Mouse (Mus musculus) testis, adult 2 months (tissue): Measurements from ENCODE around the gene Rnf187. TPM values are rescaled to one million over a fixed set of nuclear protein-coding genes. Genes with fewer than 3 reads are reported as not detected.

ENCODE experiments used
- H3K27ac ChIP-seq: fragments of 200-500 bp; 2 replicates; pipeline ENCODE4 v1.5.1; 2012; ENCODE audit warnings: low read depth, low read length; ENCODE audit not compliant: control insufficient read depth, insufficient read depth
- H3K27me3 ChIP-seq: fragments of 200-500 bp; 2 replicates; pipeline ENCODE4 v1.6.1; 2012; ENCODE audit warnings: mild to moderate bottlenecking, low read length, moderate library complexity; ENCODE audit not compliant: control insufficient read depth, insufficient read depth
- H3K36me3 ChIP-seq: fragments of 200-500 bp; 2 replicates; pipeline ENCODE4 v1.6.1; 2012; ENCODE audit warnings: mild to moderate bottlenecking, low read length; ENCODE audit not compliant: control insufficient read depth, insufficient read depth
- H3K4me1 ChIP-seq: fragments of 200-500 bp; 2 replicates; pipeline ENCODE4 v1.6.1; 2012; ENCODE audit warnings: low read length; ENCODE audit not compliant: control insufficient read depth, insufficient read depth
- H3K4me3 ChIP-seq: fragments of 200-500 bp; 2 replicates; pipeline ENCODE4 v1.5.1; 2012; ENCODE audit warnings: low read depth, mild to moderate bottlenecking, low read length, moderate library complexity, mixed read lengths; ENCODE audit not compliant: control insufficient read depth
- CTCF ChIP-seq: fragments of 200-500 bp; IDR thresholded peaks from 2 replicates; pipeline ENCODE4 v1.5.1; 2012; ENCODE audit warnings: low read depth, mild to moderate bottlenecking, inconsistent platforms, low read length, moderate library complexity; ENCODE audit not compliant: control insufficient read depth, insufficient read depth, insufficient replicate concordance
- POLR2A ChIP-seq: fragments of 200-500 bp; IDR thresholded peaks from 2 replicates; pipeline ENCODE4 v1.6.1; 2012; ENCODE audit warnings: low read depth, mild to moderate bottlenecking, inconsistent platforms, low read length, moderate library complexity; ENCODE audit not compliant: control insufficient read depth
- polyA plus RNA-seq: library from polyadenylated mRNA; depleted of rRNA; stranded (reverse); fragments of >200 nt; gene quantifications from 2 replicates; pipeline ENCODE4 v1.2.3, GENCODE M21; 2012; rRNA removed

Rnf187 gene
- polyA plus RNA-seq = 215 and 247 TPM in 2 replicates

GRCm38 (mm10) chr11:58938322-58939087 is at the start of gene Rnf187:
TSS of gene Rnf187 (minus strand) at chr11:58938916.
- TF ChIP-seq POLR2A = peak; percentile 88
- no peak for TF ChIP-seq CTCF
- Histone ChIP-seq H3K4me3 (peak within 1 kb of the TSS; percentile 85), H3K27me3 (no peaks in the 10 kb centered on the region), H3K27ac (peak within 1 kb of the TSS; percentile 82), H3K36me3 (no peaks in the 10 kb centered on the region; the same call in 1 of the 2 replicates), H3K4me1 (peaks cover 11% of the 10 kb centered on the region)

DNA sequence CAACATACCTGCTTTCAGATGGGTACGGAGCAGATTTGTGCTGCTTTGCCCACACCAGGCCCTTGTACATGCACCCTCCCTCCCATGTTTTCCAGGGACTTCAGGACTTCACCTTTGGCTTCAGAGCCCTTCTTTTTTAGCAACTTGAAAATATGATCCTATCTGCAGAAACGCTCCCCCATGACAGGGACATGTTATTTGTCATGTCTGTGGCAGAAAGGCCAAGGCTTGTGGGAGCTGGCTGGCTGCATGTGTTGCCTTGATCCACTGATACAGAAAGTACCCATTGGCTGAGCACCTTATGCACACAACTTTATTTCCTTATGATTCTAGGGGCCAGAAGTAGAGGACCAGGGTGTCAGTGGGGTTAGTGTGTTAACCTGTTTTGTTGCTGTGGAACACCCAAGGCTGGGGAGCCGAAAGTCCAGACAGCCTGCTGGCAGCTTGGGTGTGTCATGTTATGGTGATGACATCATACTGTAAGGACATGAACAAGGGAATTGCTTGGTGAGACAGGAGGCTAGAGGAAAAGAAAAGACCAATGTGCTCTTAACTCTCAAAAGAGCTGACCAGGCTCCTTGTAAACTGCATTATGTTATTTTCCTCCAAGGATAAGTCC is 46.7 kb upstream of the Rnf187 start:
- Histone ChIP-seq H3K4me3 (no peak overlapping the region), H3K27ac (no peak overlapping the region), H3K4me1 (peaks cover 4% of the 10 kb centered on the region), H3K27me3 (no peaks in the 10 kb centered on the region), H3K36me3 (peaks cover 9% of the 10 kb centered on the region)
- no peak for TF ChIP-seq CTCF
- TF ChIP-seq POLR2A = no peak

DNA sequence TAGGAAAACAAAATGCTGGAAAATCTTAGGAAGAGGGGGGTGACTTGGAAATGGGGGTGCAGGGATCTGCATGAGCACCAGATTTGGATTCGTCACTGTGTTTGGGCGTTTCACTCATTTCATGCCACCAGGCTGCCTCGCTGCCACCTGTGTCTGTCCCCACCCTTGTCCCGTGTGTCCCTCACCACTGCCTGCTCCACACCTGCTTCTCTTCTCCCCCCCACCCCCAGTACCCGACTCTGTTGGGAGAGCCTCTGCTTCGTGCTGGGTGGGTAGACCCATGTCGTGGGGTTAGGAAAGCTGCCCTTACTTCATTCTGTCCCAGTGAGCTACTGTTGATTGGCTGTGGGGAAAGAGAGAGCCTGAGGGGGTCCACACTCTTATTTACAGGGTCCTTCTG is 45.9 kb upstream of the Rnf187 start:
- Histone ChIP-seq H3K36me3 (peaks cover 9% of the 10 kb centered on the region), H3K27me3 (no peaks in the 10 kb centered on the region), H3K27ac (no peak overlapping the region), H3K4me3 (no peak overlapping the region), H3K4me1 (peaks cover 7% of the 10 kb centered on the region)
- TF ChIP-seq CTCF = no peak
- TF ChIP-seq POLR2A = no peak

DNA sequence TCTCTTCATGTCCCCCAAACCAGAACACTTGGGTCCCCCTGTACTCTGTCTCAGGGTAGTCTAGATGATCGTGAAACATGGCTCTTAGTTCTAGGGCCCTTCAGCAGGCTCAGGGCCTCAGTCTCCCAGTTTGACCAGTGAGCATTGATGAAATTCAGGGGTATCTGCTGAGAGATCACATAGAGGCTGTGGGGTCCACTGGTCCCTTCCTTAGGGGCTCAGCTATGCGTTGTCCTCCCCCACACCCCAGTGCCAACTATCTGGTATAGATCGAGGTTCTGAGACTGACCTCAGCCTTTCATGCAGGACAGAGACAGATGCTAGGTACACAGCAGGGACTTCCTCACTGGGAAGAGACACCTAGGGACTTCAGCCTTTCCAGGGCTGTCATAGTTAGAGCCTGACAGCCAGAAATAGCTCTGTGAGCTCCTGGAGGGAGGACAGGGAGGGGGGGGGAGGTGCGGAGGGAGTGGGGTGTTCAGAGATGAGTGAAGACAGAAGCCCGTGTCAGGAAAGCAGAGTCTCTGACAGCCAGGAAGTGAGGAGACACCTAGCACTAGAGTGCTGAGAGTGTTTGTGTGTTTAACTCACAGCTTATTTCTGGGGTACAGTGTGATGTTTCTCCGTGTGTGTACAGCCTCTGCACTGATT is 45.1 kb upstream of the Rnf187 start:
- TF ChIP-seq CTCF = no peak
- TF ChIP-seq POLR2A = no peak
- H3K4me3 ChIP-seq = no peak overlapping the region
- H3K27me3 ChIP-seq = no peaks in the 10 kb centered on the region
- peaks cover 11% of the 10 kb centered on the region for H3K4me1 ChIP-seq
- H3K27ac ChIP-seq = no peak overlapping the region
- peaks cover 9% of the 10 kb centered on the region for H3K36me3 ChIP-seq

DNA sequence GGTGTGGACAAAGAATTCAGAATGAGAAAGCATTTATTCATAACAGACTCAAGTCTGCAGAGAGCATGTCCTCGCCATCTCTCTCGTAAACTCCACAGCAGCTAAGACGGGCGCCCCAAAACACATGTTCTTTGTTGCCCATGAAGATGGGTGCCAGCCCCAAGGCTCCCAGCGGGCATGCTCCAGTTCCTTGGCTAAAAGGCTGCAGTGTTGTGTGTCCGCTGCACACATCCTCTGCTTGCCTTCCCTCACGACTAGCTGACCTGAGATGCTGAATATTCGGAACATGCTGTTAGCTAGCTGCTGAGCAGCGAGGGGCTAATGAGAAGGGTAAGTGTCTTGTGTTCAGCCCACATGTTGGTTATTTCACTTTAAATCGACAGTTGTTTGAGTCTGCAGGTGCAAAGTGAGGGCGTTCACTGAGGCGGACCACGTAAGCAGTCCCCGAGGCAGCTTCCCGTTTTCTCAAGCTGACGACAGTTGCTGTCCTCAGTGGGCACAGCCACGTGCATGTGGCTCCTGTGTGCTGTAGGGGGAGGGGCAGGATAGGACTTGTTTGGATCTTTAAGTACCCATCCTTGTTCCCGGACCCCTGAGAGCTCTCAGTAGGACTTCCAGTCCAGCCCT is 43.9 kb upstream of the Rnf187 start:
- peaks cover 11% of the 10 kb centered on the region for H3K4me1 ChIP-seq
- H3K27ac ChIP-seq = no peak overlapping the region
- H3K27me3 ChIP-seq = no peaks in the 10 kb centered on the region
- H3K4me3 ChIP-seq = no peak overlapping the region
- peaks cover 9% of the 10 kb centered on the region for H3K36me3 ChIP-seq
- TF ChIP-seq CTCF (no peak), POLR2A (no peak)

- H3K4me1 ChIP-seq = peaks cover 17% of the 10 kb centered on the region
- no peak overlapping the region for H3K27ac ChIP-seq
- H3K4me3 ChIP-seq = no peak overlapping the region
- no peaks in the 10 kb centered on the region for H3K27me3 ChIP-seq
- TF ChIP-seq CTCF = peak; percentile 34; the same call in 1 of the 2 replicates
- no peak for TF ChIP-seq POLR2A
- peaks cover 8% of the 10 kb centered on the region for H3K36me3 ChIP-seq
Observed at GRCm38 (mm10) chr11:58981541-58982447, 43.1 kb upstream of the Rnf187 start.
